Mouse (Mus musculus): ENCODE measurements at regions not wholly inside any gene's neighbourhood (a gene's known extent, or its start where the extent isn't known, plus 50 kb on each side); places are given as distances from the start of the nearest gene placed in this dataset.
A peak's percentile ranks its signal among the peaks of the same experiment; 100 is the strongest.
"Not testable (repeated sequence)": the region's sequence is repeated elsewhere in the genome, so short reads cannot be mapped to it uniquely, and the experiment has no call there.

- no peak for DNase-seq (ENCODE audit: extremely low spot score, low spot score)
Measured at GRCm38 (mm10) chr16:30797006-30797405, 197.5 kb downstream of the Fam43a start.

GRCm38 (mm10) chr16:30797973-30798471 is 198.5 kb downstream of the Fam43a start:
- DNase-seq (ENCODE audit: extremely low spot score, low spot score), result no peak

GRCm38 (mm10) chr16:30798536-30798935 is 199.0 kb downstream of the Fam43a start:
- DNase-seq (ENCODE audit: extremely low spot score, low spot score), result no peak

GRCm38 (mm10) chr16:30799699-30800483 is 200.4 kb downstream of the Fam43a start:
- no peak for DNase-seq (ENCODE audit: extremely low spot score, low spot score)

GRCm38 (mm10) chr16:30804018-30804417 is 204.5 kb downstream of the Fam43a start:
- DNase-seq (ENCODE audit: extremely low spot score, low spot score), result no peak

- not testable (repeated sequence) for DNase-seq (ENCODE audit: extremely low spot score, low spot score)
Measured at GRCm38 (mm10) chr16:30806206-30806605, 206.7 kb downstream of the Fam43a start.

GRCm38 (mm10) chr16:30818541-30819120 is 219.1 kb downstream of the Fam43a start:
- no peak for DNase-seq (ENCODE audit: extremely low spot score, low spot score)

GRCm38 (mm10) chr16:30819342-30819741 is 219.8 kb downstream of the Fam43a start:
- DNase-seq (ENCODE audit: extremely low spot score, low spot score), result no peak

- no peak for DNase-seq (ENCODE audit: extremely low spot score, low spot score)
Measured at GRCm38 (mm10) chr16:30820234-30820633, 220.7 kb downstream of the Fam43a start.

- no peak for DNase-seq (ENCODE audit: extremely low spot score, low spot score)
Measured at GRCm38 (mm10) chr16:30820761-30821160, 221.2 kb downstream of the Fam43a start.

- peak; percentile 77 for DNase-seq (ENCODE audit: extremely low spot score, low spot score)
Measured at GRCm38 (mm10) chr16:30821191-30821910, 221.8 kb downstream of the Fam43a start.

GRCm38 (mm10) chr16:30821911-30822578 is 222.5 kb downstream of the Fam43a start:
- no peak for DNase-seq (ENCODE audit: extremely low spot score, low spot score)

GRCm38 (mm10) chr16:30826128-30826527 is 226.6 kb downstream of the Fam43a start:
- DNase-seq (ENCODE audit: extremely low spot score, low spot score), result no peak

- DNase-seq (ENCODE audit: extremely low spot score, low spot score), result no peak
Measured at GRCm38 (mm10) chr16:30827901-30828608, 228.5 kb downstream of the Fam43a start.

GRCm38 (mm10) chr16:30834561-30834960 is 235.0 kb downstream of the Fam43a start:
- no peak for DNase-seq (ENCODE audit: extremely low spot score, low spot score)

GRCm38 (mm10) chr16:30835678-30836077 is 236.2 kb downstream of the Fam43a start:
- DNase-seq (ENCODE audit: extremely low spot score, low spot score), result no peak

GRCm38 (mm10) chr16:30842831-30843230 is 238.4 kb downstream of the Xxylt1 start:
- DNase-seq (ENCODE audit: extremely low spot score, low spot score), result no peak

- no peak for DNase-seq (ENCODE audit: extremely low spot score, low spot score)
Measured at GRCm38 (mm10) chr16:30852595-30852994, 228.6 kb downstream of the Xxylt1 start.

- no peak for DNase-seq (ENCODE audit: extremely low spot score, low spot score)
Measured at GRCm38 (mm10) chr16:30854716-30855115, 226.5 kb downstream of the Xxylt1 start.

- no peak for DNase-seq (ENCODE audit: extremely low spot score, low spot score)
Measured at GRCm38 (mm10) chr16:30857656-30858055, 223.6 kb downstream of the Xxylt1 start.
